Mouse (Mus musculus): ENCODE measurements around the gene Tmem163.
A peak's percentile ranks its signal among the peaks of the same experiment; 100 is the strongest.

Gene Tmem163

DNA sequence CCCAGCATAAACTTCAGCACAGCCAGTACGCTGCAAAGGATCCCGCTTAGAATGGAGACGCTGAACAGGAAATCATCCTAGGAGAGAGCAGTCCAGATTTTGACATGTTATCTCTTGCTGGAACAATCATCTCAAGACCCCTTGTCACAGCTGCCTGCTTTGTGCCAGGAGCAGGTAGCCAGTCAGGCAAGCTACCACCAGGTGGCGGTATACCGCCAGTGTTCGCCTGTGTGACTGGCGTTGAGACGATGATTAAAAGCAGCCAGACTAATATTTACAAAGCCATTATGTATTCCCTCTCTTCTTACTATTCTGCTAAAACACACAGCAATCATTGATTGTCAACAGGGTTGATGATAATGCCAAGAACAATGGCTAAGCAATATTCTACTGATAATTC, 179.1 kb downstream of the Tmem163 start:
- peak; percentile 46 for DNase-seq (ENCODE audit: low read depth, low spot score)

DNA sequence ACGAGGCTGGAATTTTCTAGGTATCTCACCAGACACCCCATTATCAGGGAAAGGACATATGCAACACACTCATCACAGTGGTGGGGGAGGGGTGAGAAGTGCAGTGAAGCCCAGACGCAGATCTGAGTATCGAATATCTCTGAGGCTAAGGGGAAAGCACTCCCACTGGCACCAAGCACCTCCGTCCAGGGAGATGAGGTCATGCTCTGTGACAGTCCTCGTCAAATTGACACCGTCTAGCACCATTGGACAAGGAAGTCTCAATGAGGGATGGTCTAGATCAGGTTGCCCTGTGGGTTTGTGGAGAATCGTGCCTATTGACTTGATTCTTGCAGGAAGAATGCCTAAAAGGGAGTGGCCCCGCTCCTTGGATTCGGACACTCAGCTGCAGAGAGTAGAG, 180.6 kb downstream of the Tmem163 start:
- no peak for DNase-seq (ENCODE audit: low read depth, low spot score)

GRCm38 (mm10) chr1:127496737-127497543, 182.4 kb downstream of the Tmem163 start:
- DNase-seq (ENCODE audit: low read depth, low spot score): no peak

DNA sequence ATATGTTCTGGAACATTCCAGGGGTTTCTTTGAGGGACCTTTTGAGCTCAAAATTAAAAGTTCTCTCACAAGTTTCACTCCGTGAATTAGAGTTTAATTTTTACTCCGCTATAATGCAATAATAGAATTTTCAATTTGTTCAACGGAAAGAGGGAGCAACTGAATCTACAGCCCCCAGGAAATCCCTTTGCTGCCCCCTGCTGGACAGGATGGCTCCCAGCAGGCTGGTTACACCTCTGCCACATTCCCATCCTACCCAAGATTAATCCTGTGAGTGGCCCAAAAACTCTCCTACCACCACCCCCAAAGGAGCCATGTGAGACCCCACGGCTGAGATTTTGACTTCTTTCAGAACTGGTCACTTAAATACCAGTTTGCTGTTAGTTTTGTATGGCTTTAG, 192.2 kb downstream of the Tmem163 start:
- DNase-seq (ENCODE audit: low read depth, low spot score): no peak

GRCm38 (mm10) chr1:127484826-127485225, 194.5 kb downstream of the Tmem163 start:
- no peak for DNase-seq (ENCODE audit: low read depth, low spot score)

DNA sequence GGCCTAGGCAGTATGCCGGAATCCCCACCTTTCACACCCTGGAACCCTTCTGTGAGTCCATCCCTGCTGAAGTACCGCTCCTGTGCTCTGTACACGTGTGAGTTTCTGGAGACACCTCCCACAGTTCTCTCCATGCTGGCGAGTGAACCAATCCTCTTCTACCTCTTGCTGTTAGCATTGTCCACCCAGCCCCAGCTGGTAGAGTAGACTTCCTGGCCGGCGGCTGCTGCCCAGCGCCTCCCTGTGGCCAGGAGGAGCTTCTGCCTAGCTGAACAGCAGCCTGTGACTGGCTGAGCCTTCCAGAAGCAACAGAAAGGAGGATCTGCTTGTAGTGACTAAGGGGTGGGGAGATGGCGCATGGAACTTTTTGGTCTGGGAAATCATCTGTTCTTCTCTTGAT, 195.2 kb downstream of the Tmem163 start:
- no peak for DNase-seq (ENCODE audit: low read depth, low spot score)

DNA sequence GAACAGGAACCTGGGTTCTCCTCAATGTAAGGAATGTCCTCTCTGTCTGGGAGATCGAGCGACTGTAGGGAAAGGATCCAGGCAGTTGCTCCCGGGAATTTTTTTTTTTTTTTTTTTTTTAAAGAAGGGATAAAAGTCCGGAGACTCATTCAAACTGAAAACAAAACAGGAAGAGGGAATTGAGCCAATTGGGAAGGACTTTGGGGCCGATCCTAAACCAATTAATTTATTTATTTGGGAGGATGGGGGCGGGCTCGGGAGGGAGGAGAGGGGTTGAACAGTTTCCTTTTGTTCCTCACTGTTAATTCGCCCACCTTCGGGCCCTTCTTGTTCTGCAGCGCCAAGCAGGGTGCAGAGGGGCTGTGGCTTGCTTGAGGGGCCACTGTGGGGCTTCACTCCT, 196.4 kb downstream of the Tmem163 start:
- no peak for DNase-seq (ENCODE audit: low read depth, low spot score)

GRCm38 (mm10) chr1:127475756-127476155, 203.6 kb downstream of the Tmem163 start:
- DNase-seq (ENCODE audit: low read depth, low spot score): no peak

GRCm38 (mm10) chr1:127470175-127470574, 209.2 kb downstream of the Tmem163 start:
- DNase-seq (ENCODE audit: low read depth, low spot score): no peak

DNA sequence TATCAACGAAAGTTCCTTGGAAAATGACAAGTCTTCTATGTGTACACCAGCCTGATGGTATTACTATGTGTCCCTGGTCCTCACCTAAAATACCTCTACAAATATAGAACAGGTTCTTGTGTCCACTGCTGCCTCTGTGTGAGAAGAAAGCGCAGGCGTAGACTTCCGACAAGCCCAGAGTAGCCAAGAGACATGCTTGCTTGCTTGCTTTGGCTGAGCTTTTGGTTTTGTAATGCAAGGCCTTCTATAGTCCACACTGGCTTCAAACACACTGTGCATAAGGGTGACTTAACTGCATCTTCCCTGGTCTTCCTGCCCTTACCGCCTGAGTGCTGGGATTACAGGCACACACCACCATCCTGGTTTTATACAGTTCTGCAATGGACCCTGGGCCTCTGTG, 212.1 kb downstream of the Tmem163 start:
- no peak for DNase-seq (ENCODE audit: low read depth, low spot score)

DNA sequence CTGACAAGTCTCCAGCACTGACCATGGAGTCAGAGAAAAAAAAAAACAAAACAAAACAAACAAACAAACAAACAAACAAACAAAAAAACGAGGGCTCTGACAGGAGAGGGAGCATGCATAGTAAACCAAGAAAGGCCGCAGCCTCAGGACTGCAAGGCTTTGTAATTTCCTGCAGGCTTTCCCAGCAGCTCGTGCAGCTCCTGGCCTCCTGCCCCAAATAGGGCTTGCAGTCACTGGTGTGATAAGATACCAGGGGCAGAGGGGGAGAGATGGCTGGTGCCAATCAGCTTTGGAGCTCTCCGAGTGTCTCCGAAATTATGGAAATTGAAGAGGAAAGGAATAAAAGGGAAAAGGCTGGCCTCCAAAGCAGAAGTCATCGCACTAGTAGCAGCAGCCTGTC, 214.1 kb downstream of the Tmem163 start:
- DNase-seq (ENCODE audit: low read depth, low spot score): no peak

GRCm38 (mm10) chr1:127464041-127464440, 215.3 kb downstream of the Tmem163 start:
- DNase-seq (ENCODE audit: low read depth, low spot score): no peak

DNA sequence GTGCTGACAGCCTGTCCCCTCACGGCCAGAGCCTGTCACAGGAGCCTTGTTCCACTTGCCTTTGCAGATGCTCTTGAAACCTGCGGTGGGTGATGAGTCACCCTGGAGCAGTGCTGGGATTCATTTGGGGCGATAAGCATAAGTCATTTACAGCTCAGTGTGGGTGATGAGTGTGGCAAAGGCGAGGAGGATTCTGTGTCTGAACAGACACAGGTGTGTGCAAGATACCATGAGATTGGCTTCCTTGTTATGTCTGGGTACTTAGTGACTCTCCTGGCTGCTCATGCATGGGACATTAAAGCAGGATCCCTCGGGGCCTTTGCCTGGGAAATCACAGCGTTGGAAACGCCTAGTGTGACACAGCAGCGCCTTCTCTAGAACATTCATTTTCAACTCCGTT, 218.3 kb downstream of the Tmem163 start:
- DNase-seq (ENCODE audit: low read depth, low spot score): no peak

DNA sequence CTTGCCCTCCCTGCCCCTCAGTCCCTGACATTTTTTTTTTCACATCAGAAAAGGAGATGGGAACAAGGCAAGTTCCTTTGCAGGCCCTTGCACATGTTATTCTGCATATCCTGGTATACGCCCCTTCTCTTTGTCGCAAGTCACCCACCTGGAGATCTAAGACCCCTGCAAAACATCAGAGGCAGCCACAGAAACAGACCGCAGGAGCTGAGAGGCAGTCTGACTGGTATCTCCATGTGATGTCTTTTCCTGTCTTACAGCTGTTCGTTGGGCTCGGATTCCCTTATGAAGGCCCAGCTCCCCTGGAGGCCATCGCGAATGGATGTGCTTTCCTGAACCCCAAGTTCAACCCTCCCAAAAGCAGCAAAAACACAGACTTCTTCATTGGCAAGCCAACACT, 219.8 kb downstream of the Tmem163 start:
- DNase-seq (ENCODE audit: low read depth, low spot score): no peak

DNA sequence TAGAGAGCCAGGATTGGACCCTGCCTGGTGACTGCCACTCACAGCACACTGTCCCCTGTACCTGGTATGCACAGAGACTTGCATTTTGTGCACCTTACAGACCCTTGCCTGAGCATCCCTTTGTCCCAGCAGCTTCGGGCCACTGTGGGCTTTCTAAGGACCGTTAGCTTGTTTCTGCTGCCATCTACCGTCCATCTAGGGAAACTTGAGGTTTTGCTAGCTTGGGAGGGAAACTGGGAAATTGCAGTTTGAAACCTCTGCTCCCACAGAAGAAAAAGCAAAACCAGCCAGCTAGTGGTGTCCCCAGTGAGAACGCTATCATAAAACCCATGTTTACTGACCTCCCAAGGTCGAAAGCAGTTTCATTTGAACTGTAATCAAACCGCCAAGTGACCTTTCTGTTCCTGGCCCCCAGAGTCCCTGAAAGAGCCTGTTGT, 220.3 kb downstream of the Tmem163 start:
- no peak for DNase-seq (ENCODE audit: low read depth, low spot score)

- DNase-seq (ENCODE audit: low read depth, low spot score): no peak
Observed at GRCm38 (mm10) chr1:127453397-127453796, 226.0 kb downstream of the Tmem163 start.

GRCm38 (mm10) chr1:127444836-127445485, 234.4 kb downstream of the Tmem163 start:
- no peak for DNase-seq (ENCODE audit: low read depth, low spot score)

DNA sequence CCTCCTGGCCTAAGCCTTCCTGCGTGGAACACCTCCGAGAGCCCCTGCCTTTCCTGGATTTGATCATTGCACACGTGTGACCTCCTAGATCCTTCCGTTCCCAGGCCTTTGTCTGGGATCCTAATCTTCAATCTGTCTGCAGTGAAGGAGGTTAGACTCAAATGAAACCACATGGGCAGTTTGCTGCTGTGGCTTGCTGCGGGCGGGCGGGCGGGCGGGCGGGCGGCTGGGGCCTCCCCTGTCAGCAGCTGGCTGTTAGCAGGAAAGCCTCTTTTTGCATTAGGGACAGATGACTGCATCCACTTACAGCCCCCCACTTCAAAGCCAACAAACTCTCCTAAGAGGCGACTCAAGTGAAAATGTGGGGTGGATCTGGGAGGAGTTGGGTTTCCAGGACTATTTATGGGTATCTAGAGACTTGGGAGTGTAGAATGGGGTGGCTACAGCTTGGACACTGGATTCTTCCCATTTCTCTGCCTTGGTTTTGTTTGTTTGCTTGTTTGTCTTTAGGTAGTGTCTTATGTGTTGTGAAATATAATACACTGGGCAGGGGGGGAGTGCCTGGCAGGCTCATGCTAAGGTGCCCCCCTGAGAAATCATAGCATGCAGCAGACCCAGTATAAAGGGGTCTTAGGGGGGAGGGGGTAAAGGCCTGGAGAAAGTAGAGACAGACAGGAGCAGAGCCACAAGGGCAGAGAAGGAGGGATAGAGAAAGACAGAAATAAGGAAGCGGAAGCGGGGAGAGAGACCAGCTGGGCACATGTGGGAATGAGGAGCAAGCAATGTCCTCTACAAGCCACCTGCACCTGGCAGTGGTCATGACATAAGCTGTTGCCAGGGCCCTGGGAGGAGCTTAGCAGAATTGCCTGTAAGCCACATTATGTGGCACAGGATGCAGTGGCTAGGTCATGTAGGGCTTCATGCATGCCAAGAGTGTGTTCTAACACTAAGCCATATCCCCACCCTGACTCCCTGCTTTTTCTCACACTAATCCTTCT, 236.2 kb downstream of the Tmem163 start:
- DNase-seq (ENCODE audit: low read depth, low spot score): no peak

- no peak for DNase-seq (ENCODE audit: low read depth, low spot score)
Observed at GRCm38 (mm10) chr1:127441736-127442135, 237.6 kb downstream of the Tmem163 start.

DNA sequence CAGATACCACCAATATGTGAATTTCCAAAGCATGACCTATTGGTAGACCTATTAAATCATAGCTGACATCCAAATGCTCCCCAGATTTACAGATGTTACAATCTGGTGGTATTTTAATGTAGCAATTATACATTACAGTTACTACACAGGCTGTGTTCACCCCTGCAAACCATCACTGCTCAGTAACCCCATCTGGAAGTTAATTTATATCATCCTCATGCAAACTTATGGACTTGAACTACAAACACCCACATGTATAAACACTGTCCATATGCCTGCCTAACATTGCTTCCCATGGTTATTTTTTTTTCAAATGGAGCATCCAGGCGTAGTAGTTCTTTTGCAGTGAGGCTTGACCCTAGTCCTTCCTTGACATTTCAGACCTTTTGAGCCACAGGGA, 238.3 kb downstream of the Tmem163 start:
- DNase-seq (ENCODE audit: low read depth, low spot score): no peak

DNA sequence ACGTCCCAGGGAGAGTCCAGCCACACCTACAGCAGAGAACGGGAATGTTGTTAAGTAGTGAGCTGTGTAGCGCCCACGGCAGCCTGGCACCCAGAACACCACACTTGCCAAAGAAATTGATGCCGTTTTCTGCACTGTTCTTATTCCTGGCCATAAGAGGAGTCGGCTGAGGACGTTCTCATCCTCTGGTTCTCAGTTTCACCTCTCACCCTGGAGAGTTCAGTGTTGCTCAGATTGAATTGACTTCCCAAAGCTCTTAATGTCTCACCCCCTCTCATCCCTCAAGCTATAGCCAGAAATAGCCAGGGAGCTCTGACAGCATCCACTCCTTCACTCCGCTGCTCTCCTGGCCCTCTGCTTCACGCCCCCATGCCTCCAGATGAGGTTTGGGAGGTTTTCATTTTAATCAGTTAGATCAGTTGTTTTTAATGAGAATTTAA, 239.9 kb downstream of the Tmem163 start:
- DNase-seq (ENCODE audit: low read depth, low spot score): peak; percentile 64

- DNase-seq (ENCODE audit: low read depth, low spot score): no peak
Observed at GRCm38 (mm10) chr1:127437091-127437490, 242.3 kb downstream of the Tmem163 start.
